Mouse (Mus musculus) spleen, postnatal 4 days (tissue): ENCODE results near the gene Slc25a21.

Experiments
- DNase-seq, 2 experiments: peaks; one replicate each; pipeline ENCODE4 v3.0.0; 2022; ENCODE audit warnings: low spot score in 2 of 2

Gene Slc25a21

DNA sequence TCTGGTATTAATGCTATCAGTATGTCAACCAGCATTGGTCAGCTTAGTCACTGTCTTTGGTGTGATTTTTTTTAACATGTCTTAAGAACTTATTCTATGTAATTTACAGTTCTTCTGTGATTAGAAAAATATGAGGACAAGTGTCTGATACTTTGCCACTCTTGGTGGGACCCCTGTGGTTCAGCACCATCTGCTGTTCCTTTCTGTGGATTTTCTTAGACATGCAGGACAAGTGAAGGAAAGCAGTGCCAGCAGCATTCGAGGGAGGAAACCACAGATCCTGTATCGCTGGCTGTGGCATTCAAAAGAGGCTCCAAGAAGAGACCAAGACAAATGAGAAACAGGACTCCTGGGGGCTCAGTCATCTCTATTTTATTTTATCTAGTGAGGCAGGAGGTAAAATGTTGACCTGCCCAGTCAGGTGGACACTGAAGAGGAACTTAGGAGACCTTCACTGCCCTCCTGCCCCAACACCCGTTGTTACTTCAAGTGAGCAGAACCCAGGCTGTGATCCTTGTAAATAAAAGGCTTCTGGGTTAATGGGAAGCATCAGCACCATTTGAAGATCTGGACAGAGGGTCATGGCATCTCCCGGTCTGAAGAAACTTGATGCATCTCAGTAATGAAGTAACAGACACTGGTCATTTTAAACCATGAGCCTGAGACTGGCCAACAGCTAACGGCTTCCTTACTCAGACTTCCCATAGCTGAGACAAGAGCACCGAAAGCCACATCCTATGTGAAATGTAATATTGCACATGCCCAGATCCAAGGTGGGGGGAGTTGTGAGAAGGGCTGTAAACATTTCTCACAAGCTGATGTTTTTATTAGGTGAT, 306.2 kb downstream of the Slc25a21 start:
- no peak for DNase-seq

DNA sequence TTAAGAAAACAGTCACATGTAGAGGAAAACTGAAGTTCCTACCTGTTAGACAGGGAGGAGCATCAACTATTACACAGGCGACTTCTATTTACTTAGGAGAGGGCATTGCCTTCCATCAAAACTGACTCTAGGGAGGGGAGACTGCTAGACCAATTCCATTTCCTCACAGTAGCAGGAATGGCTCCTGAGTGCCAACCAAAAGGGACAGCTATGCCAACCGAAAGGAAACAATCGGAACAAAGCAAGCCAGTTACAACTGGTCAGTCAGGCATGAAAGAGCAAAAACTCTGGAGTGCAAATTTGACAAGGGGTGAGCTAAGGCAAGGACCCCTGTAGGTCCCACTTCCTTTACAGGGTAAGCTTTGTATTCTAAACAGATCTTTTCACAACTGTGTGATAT, 319.5 kb downstream of the Slc25a21 start:
- DNase-seq: no peak

DNA sequence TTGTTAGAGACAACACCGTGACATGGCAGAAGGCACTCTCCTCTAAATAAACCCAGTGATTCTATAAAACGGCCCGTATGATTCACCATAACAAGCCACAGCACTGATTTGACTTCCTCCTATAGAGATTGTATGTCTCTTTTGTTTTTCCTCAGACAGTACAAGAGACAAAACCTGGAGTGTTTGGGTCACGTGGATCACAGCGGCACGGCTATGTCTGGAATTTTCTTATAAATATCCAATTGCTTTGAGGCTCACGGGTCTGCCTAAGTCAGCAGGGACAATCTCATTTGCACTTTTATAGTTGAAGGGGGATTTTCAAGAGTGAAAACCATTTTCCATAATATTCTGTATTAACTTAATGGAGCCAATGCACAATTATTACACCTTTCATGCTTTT, 320.7 kb downstream of the Slc25a21 start:
- no peak for DNase-seq

DNA sequence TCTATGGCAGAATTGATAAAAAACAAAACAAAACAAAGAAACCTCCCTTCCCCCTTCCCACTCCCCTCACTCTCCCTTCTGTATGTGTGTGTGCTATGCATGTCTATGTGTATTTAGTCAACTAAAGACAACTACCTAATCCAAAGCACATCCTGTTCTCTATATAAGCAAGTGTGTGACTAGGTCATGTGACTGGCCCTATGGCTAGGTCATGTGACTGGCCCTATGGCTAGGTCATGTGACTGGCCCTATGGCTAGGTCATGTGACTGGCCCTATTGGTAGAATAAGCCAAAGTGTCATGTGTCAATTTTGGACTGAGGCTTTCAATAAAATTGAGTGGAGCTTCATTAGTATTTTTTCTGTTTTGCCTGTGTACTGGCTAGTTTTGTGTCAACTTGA, 324.1 kb downstream of the Slc25a21 start:
- no peak for DNase-seq

DNA sequence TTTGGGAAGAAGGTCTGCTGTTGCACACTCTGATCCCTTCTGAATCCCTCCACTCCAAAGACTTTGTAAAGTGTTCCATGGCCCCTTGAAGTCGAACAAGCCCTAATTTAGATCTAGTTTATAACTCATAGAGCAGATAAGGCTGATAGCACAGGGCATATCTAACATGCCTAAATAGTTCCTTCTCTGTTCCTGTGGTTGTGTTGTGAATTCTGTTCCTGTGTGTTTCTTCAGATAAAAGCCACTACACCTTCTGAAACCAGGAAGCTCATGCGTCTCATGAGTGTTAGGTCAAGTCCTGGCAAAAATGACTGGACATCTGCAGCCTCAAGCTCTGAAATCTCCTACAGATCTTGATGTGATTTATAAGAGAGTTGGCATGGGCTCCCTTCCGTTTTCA, 326.7 kb downstream of the Slc25a21 start:
- DNase-seq: no peak

DNA sequence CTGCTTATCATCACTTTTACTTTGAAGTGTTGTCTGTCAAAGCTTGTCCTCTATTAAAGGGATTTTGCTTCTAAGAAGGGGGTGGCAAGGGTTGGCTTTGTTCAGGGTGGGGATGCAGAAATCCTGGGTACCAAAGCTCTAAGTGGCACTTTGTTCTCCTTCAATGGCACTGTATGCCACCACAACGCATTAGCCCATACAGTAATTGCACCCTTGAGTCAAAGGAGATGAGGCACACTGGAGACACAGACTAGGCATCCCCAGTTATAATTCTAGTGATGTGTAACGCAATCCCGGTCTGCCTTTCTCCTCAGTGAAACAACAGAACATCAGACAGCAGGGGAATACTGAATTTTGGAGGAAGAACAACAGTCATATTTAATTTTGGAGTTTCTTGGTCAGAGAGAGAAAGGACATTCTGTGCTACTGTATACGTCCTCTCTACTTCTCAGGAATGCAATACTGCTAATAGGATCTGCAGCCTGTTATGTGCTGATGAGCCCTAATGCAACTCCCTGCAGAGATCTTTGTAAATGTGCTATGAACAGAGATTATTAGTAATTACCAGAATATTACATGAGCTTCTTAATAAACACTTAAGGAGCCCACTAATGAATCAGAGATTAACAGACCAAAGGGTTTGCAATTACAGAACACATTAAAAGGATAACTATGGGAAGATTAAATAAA, 333.3 kb downstream of the Slc25a21 start:
- DNase-seq: no peak

DNA sequence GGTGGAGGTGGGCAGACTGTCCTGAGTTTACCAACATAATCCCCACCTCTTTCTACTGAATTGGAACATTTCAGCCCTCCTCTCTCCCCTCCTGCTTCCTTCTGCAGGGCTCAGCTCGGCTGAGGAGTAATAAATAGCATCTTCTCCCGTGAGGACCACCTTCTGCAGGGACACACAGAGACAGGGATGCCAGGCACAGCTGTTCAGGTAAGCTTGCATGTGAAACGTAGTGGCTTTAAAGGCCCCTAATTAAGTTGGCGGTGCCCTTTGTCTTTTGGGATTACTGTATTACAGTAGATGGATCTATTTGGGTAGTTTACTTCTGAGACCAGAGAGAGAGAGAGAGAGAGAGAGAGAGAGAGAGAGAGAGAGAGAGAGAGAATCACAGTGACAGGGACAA, 344.6 kb downstream of the Slc25a21 start:
- DNase-seq: no peak

DNA sequence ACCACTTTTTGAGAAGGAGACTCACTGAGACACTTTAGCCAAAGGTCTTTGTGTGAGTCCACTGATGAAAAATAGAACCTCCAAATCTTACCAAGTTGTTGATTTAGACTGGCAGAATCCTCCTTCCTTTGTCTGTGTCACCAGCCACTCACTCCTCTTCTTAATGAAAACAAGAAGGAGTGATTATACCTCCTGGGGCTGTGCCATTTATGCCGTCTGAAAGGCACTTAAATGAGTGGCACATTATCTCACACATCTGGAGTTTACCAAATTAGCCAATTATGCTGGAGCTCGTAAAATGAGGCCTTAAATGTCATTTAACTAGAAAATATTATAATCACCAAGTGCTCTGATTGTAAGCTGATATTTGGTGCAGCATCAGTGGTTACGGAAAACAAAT, 345.8 kb downstream of the Slc25a21 start:
- DNase-seq: no peak

DNA sequence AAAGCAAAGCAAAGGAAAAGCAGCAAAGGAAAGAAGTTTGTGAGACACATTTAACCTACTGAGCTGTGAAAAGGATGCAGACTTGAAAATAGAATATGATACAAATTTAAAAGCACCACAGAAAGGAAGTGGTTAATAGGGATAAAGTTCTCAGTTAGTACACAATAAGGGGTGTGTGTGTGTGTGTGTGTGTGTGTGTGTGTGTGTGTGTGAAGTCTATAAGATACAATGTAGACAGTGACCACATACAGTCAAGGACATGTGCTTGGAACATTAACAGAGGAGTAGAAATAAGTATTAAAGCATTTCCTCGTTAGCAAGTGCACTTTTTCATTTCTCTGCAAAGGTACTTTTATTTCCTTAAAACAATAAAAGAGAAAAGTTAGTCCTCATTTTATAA, 367.3 kb downstream of the Slc25a21 start:
- no peak for DNase-seq

DNA sequence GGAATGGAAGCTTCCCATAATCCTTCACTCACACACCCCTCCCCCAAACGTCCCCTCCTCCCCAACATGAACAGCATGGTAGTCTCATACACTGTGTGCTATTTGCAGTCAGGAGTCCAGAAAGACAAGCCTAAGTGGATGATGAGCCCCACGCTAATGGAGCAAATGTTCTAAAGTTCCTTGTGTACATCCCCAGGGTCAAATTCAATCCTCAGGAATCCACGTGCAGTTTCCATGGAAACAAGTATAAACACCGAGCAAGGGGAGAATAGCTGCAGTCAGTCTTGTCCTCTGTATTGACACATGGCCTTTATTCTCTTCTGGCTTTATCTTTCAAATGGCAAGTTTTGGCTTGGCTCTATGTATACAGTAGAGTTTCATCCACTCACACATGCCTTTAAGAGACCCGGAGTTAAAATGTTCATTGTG, 367.8 kb downstream of the Slc25a21 start:
- no peak for DNase-seq

DNA sequence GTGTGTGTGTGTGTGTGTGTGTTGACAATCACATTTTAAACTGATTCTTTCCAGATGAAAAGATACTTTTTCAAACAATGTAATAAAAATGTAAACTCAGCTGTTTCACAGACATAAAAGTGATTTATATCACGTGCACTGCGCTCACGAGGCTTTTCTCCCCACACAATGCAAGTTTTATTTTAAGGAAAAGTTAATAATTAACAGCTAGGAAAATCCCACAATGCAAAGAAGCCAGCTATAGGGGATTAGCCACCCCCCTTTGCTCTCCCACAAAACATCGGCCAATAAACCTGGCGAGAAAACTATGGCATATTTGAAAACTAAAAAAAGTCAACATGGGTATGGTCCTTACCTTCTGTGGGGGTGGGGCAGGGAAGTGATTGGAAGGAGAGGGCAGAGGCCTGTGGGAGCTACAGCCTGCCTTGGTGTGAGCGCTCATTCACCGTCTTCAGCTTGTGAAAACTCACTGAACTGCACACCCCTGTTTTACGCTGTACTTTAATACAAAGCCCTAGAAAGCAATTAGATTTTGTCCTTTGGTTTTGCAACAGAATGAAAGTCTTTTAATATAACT, 369.4 kb downstream of the Slc25a21 start:
- no peak for DNase-seq

DNA sequence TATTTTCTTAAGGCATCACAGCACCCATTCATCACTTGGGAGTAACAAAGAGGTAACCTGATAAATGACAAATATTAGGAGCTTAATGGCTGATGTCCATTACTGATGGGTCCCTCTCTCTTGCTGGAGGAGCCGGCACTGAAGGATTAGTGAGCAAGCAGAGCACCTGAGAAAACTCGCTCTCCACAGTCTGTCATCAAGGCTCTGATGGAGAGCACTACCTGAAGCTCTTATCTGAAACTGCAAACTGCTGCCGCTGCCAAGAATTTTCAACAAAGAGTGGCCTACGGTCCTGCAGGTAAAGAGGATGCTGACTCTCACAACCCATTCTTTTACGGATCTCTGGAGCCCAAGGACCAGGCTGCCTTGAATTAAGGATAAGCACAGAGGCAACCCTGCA, 372.6 kb downstream of the Slc25a21 start:
- no peak for DNase-seq

DNA sequence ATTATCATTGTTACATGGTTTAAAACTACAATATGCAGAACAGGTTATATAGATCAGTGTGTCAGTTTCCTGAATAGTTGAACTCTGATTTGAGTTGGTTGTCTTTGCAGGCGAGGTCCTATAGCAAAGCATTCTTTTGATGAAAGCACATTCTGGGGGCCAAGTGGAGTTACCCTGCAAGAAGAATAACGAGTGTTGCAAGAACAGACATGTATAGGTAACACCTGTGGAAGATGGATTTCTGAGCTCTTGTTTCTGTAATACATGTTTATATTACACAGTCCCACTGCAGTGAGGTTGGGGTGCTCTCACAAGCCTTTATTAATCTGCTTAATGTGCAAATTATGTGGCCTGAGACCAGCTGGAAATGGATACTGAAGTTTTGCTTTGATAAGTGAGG, 375.1 kb downstream of the Slc25a21 start:
- no peak for DNase-seq

DNA sequence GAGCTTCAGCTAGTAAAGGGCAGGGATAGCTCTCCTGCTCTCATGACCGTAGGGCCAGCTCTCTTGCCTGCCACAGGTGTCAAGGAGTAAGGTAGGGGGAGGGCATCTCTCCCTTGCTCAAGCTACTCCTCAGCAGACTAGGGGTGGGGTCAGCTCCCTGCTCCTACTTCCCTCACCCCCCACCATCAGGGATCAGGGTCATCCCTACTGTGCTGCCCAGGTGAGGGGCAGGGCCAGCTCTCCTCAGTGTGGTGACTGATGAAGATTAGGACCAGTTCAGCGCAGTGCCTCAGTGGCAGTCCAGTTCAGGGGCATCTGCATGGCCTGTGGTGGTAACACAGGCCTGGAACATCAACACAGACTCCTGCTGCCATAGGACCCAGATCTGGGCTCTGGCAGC, 376.7 kb downstream of the Slc25a21 start:
- no peak for DNase-seq

DNA sequence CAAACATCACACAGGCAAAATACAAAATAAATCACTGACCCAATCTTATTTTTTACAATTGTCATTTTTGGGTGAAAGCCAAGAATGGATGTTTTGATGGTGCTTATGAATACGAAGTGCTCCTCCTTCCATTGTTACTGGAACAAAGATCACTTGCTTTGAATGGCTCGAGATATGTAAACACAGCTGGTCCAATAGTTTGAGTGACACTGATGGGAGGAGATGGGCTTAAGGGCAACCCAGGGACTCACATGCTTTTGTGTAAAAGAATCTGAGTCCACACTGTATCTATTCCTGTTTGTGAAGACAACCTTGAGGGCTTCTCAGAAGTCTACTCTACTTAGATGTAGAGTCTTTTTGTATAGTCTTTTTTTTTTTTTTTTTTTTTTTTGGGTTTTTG, 389.8 kb downstream of the Slc25a21 start:
- no peak for DNase-seq

DNA sequence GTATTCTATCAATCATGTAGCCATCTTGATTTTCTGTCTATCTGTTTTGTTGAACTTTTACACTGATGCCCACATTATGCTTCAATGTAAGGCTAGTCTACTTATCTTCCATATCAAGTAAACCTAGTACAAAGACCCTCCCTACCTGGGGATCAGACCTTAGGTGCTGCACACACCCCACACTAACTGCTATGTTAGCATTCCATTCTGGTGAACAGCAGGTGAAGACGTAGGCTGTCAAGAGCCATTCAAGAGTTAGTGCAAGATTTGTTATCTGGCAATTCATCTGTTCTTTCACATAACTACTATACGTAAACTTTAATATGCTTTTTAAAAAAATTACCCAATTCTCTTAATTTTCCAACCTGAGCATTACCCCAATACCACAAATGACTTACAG, 390.2 kb downstream of the Slc25a21 start:
- no peak for DNase-seq

DNA sequence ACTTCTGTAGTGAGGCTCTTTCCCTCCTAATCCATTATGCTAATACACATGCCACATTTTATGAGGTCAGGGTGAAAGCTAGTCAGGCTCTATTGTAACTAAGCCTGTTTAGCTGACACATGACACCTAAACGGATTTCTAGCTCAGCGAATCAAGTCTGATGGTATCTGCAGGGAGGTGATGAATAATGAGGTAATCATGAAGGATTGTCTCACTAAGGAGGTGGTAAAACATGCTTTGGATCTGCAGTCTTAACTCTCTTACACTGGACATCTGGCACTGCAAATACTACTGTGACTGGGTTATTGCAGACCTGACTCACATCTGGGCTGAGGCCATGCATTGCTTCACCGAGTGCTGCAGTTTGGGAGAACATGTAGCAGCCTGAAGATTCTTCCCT, 392.8 kb downstream of the Slc25a21 start:
- DNase-seq: no peak

DNA sequence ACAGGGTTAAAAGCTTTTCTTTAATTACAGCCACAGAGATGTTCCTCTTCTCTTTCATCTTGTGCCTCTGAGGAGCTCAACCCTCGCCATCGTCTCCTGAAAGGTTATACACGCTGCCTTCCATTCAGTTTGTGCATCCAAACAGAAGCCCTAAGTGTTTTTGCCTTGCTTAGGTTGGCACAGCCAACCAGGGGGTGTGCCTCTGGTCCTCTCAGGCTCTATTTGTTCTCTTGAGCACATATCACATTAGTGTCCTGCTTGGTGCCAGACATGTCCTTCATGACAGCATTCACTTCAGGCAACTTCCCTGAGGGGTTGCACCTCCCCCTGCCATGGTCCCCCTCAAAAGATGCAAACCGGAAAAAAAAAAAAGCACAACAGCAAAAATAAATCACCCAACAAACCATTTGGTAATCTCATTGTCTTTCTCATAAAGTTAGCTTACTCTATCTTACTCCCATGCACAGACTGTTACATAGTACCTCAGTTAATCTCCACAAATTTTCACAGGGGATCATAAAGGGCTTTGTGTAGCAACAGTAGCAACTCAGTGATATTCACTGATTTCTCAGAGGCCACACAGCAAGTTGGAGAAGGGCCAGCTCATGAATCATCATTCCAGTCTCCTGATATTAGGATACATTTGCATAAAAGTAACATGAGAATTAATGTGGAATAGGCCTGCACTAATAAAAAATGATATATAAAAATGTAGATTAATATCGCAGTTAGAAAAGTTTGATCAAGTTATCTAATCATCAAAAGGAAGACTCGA, 398.4 kb downstream of the Slc25a21 start:
- DNase-seq: no peak

DNA sequence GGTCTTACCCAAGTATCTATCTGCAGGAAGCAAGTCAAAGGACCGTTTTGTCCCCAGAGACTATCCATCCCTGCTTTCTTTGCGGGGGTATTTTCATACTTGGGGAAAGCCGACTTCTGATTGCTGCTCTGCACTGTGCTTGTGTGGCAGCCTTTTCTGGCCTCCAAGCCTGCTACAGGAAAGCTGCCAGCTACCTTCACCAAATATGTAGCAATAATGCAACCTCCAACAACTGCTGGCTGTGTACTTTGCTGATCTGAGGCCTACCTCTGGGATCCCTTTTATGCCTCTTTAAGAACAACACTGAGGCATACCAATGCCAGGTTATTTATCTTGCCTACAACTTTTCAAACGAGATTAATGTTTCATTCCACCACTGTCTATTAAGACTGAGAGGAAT, 408.0 kb downstream of the Slc25a21 start:
- no peak for DNase-seq

DNA sequence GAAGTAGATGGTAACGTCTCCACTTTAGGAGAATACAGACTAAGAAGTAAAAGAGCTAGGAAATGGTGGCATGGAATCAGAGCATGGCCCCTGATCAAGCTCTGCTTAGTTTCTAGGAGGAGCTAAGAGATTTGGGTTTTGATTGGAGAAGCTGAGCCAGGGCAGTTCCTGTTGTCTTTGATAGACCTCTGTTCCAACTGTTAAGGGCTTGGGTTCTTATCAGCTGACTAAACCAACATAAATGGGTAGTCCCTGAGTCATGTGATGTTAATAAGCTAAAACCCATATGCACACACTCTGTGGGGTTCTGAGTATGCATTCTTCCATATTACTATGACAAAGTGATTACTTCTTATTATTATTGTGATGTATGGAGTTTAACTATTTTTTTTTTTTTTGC, 412.0 kb downstream of the Slc25a21 start:
- DNase-seq: no peak

DNA sequence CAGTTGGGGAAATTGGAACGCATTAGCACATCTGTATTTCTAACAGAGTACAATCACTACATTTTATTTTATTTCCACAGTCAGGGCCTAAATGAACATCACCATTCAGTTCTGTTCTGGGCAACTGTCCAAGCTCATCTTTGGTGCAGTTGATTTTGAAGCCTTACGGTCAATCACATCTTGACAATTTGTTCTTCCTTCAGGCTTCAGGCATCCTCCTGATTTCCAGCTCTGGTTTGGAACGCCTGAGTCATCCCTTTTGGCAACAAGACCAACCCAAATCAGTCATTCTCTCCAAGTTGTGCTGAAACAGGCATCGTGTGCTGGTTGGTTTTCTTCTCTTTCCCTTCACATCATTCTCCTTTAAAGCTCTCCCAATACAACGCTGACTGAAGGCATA, 416.1 kb downstream of the Slc25a21 start:
- no peak for DNase-seq

DNA sequence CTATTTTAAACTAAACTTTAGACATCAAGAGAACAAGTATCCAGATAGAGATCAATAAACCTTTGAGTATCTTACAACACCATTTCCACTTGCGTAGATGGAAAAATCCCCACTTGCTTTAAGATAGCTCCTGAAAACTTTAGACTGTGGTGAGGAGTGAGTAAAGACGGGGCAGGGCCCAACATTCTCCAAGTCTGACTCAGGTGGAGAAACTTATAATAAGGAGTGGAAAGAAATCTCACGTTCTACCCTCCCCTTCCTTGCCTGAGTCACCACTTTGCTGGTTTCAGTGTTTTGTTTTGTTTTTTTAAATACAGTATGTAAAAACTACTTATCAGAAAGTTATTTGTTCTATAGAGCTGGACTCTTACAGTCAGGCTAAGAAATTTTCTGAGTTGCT, 417.7 kb downstream of the Slc25a21 start:
- no peak for DNase-seq
